Mouse (Mus musculus): ENCODE measurements at regions not wholly inside any gene's neighbourhood (a gene's known extent, or its start where the extent isn't known, plus 50 kb on each side); places are given as distances from the start of the nearest gene placed in this dataset.

GRCm38 (mm10) chr13:15113383-15113782, 349.7 kb upstream of the Gli3 start:
- Histone ChIP-seq H3K9me3 (ENCODE audit: low read length) (no peaks in the 10 kb centered on the region), H3K9ac (no peak overlapping the region), H3K27ac (ENCODE audit: low read depth, low read length) (no peak overlapping the region), H3K4me2 (ENCODE audit: low read depth) (peak overlapping the region; percentile 23; the same call in 1 of the 2 replicates), H3K4me1 (ENCODE audit: insufficient read depth) (no peaks in the 10 kb centered on the region), H3K27me3 (ENCODE audit: insufficient read depth, low read length) (no peaks in the 10 kb centered on the region), H3K36me3 (ENCODE audit: insufficient read depth) (no peaks in the 10 kb centered on the region), H3K4me3 (ENCODE audit: low read depth, low read length) (no peak overlapping the region)
- 42% methylated on average over 7 of the region's 7 CpGs for WGBS
- TF ChIP-seq CTCF (IDR thresholded peaks at IDR 0.05; ENCODE audit: low read depth): no peak
- ATAC-seq: peak; percentile 85
- DNase-seq: peak; percentile 60

- DNase-seq (peak; percentile 49), ATAC-seq (peak; percentile 32; the same call in 1 of the 2 replicates)
- Histone ChIP-seq H3K36me3 (ENCODE audit: insufficient read depth) (no peaks in the 10 kb centered on the region), H3K4me1 (ENCODE audit: insufficient read depth) (no peaks in the 10 kb centered on the region), H3K9me3 (ENCODE audit: low read length) (no peaks in the 10 kb centered on the region), H3K9ac (no peak overlapping the region), H3K27me3 (ENCODE audit: insufficient read depth, low read length) (no peaks in the 10 kb centered on the region), H3K27ac (ENCODE audit: low read depth, low read length) (no peak overlapping the region), H3K4me2 (ENCODE audit: low read depth) (no peak overlapping the region), H3K4me3 (ENCODE audit: low read depth, low read length) (no peak overlapping the region)
- 77% methylated on average over 2 of the region's 2 CpGs for WGBS
- TF ChIP-seq CTCF (IDR thresholded peaks at IDR 0.05; ENCODE audit: low read depth): no peak
These were observed 332.8 kb upstream of the Gli3 start for GRCm38 (mm10) chr13:15130249-15130648.

- WGBS: 52% methylated on average over 6 of the region's 6 CpGs
These were observed 316.9 kb upstream of the Gli3 start for GRCm38 (mm10) chr13:15146167-15146566.

GRCm38 (mm10) chr13:15180898-15181297, 282.1 kb upstream of the Gli3 start:
- WGBS: 76% methylated on average over 2 of the region's 2 CpGs
- H3K4me1 ChIP-seq (ENCODE audit: insufficient read depth): no peaks in the 10 kb centered on the region
- TF ChIP-seq CTCF (IDR thresholded peaks at IDR 0.05; ENCODE audit: low read depth): no peak
- no peak for DNase-seq
- no peak overlapping the region for H3K9ac ChIP-seq
- no peaks in the 10 kb centered on the region for H3K9me3 ChIP-seq (ENCODE audit: low read length)
- ATAC-seq: no peak
- no peak overlapping the region for H3K27ac ChIP-seq (ENCODE audit: low read depth, low read length)
- H3K36me3 ChIP-seq (ENCODE audit: insufficient read depth): no peaks in the 10 kb centered on the region
- H3K4me3 ChIP-seq (ENCODE audit: low read depth, low read length): no peak overlapping the region
- no peaks in the 10 kb centered on the region for H3K27me3 ChIP-seq (ENCODE audit: insufficient read depth, low read length)
- H3K4me2 ChIP-seq (ENCODE audit: low read depth): no peak overlapping the region

More at GRCm38 (mm10) chr13:15146167-15146566, 316.9 kb upstream of the Gli3 start:
- TF ChIP-seq CTCF (IDR thresholded peaks at IDR 0.05; ENCODE audit: low read depth): no peak
- H3K9ac ChIP-seq: no peak overlapping the region
- no peak overlapping the region for H3K4me2 ChIP-seq (ENCODE audit: low read depth)
- no peaks in the 10 kb centered on the region for H3K4me1 ChIP-seq (ENCODE audit: insufficient read depth)
- no peaks in the 10 kb centered on the region for H3K27me3 ChIP-seq (ENCODE audit: insufficient read depth, low read length)
- H3K9me3 ChIP-seq (ENCODE audit: low read length): no peaks in the 10 kb centered on the region
- H3K4me3 ChIP-seq (ENCODE audit: low read depth, low read length): no peak overlapping the region
- DNase-seq: no peak
- no peaks in the 10 kb centered on the region for H3K36me3 ChIP-seq (ENCODE audit: insufficient read depth)
- ATAC-seq: no peak
- H3K27ac ChIP-seq (ENCODE audit: low read depth, low read length): no peak overlapping the region

- Histone ChIP-seq H3K9ac (no peak overlapping the region), H3K4me3 (ENCODE audit: low read depth, low read length) (no peak overlapping the region), H3K4me2 (ENCODE audit: low read depth) (no peak overlapping the region), H3K36me3 (ENCODE audit: insufficient read depth) (no peaks in the 10 kb centered on the region), H3K27me3 (ENCODE audit: insufficient read depth, low read length) (no peaks in the 10 kb centered on the region), H3K27ac (ENCODE audit: low read depth, low read length) (no peak overlapping the region), H3K9me3 (ENCODE audit: low read length) (no peaks in the 10 kb centered on the region), H3K4me1 (ENCODE audit: insufficient read depth) (no peaks in the 10 kb centered on the region)
- ATAC-seq (no peak), DNase-seq (no peak)
- WGBS: 90% methylated on average over 7 of the region's 7 CpGs
- no peak for TF ChIP-seq CTCF (IDR thresholded peaks at IDR 0.05; ENCODE audit: low read depth)
These were observed 251.2 kb upstream of the Gli3 start for GRCm38 (mm10) chr13:15211635-15212352.

- Histone ChIP-seq H3K27ac (ENCODE audit: low read depth, low read length) (no peak overlapping the region), H3K9ac (no peak overlapping the region), H3K4me3 (ENCODE audit: low read depth, low read length) (no peak overlapping the region), H3K4me2 (ENCODE audit: low read depth) (no peak overlapping the region), H3K27me3 (ENCODE audit: insufficient read depth, low read length) (no peaks in the 10 kb centered on the region), H3K36me3 (ENCODE audit: insufficient read depth) (no peaks in the 10 kb centered on the region), H3K9me3 (ENCODE audit: low read length) (no peaks in the 10 kb centered on the region), H3K4me1 (ENCODE audit: insufficient read depth) (no peaks in the 10 kb centered on the region)
- 71% methylated on average over 5 of the region's 5 CpGs for WGBS
- ATAC-seq: peak; percentile 53; the same call in 1 of the 2 replicates
- no peak for TF ChIP-seq CTCF (IDR thresholded peaks at IDR 0.05; ENCODE audit: low read depth)
- DNase-seq: no peak
These were observed 250.6 kb upstream of the Gli3 start for GRCm38 (mm10) chr13:15212353-15212850.

- 15% methylated on average over 3 of the region's 3 CpGs for WGBS
- H3K9ac ChIP-seq: no peak overlapping the region
- DNase-seq: no peak
- H3K36me3 ChIP-seq (ENCODE audit: insufficient read depth): no peaks in the 10 kb centered on the region
- no peak for ATAC-seq
- no peaks in the 10 kb centered on the region for H3K9me3 ChIP-seq (ENCODE audit: low read length)
- H3K27ac ChIP-seq (ENCODE audit: low read depth, low read length): no peak overlapping the region
- H3K4me1 ChIP-seq (ENCODE audit: insufficient read depth): no peaks in the 10 kb centered on the region
- no peak overlapping the region for H3K4me3 ChIP-seq (ENCODE audit: low read depth, low read length)
- no peak overlapping the region for H3K4me2 ChIP-seq (ENCODE audit: low read depth)
- no peak for TF ChIP-seq CTCF (IDR thresholded peaks at IDR 0.05; ENCODE audit: low read depth)
- no peaks in the 10 kb centered on the region for H3K27me3 ChIP-seq (ENCODE audit: insufficient read depth, low read length)
These were observed 241.7 kb upstream of the Gli3 start for GRCm38 (mm10) chr13:15221322-15221721.
